Mouse (Mus musculus): ENCODE results near the gene Snx15. TPM values are rescaled to one million over a fixed set of nuclear protein-coding genes. Genes with fewer than 3 reads are reported as not detected.
A peak's percentile ranks its signal among the peaks of the same experiment; 100 is the strongest.

Gene Snx15
- total and polyA plus RNA-seq, 3 experiments: 13.2 to 70.1 (median 21.4) TPM

GRCm38 (mm10) chr19:6156372-6156771 lies 28.3 kb upstream of the Snx15 start:
- DNase-seq (ENCODE audit: low spot score): no peak
- no peaks in the 10 kb centered on the region for H3K36me3 ChIP-seq (replicated peaks)
- ATAC-seq (ENCODE audit: extremely low read depth, insufficient number of reproducible peaks, low FRiP score, poor library complexity, severe bottlenecking): no peak
- H3K4me3 ChIP-seq (ENCODE audit: low read depth, low read length): no peak overlapping the region
- peaks cover 51% of the 10 kb centered on the region for H3K27me3 ChIP-seq (ENCODE audit: insufficient read depth, low read length)
- peaks cover 5% of the 10 kb centered on the region for H3K4me1 ChIP-seq (ENCODE audit: insufficient read depth, low read depth, low read length)
- no peaks in the 10 kb centered on the region for H3K9me3 ChIP-seq (replicated peaks)
- TF ChIP-seq CTCF (IDR thresholded peaks at IDR 0.05; ENCODE audit: low read depth, low read length) (no peak), POLR2AphosphoS5 (IDR thresholded peaks at IDR 0.05; ENCODE audit: insufficient replicate concordance, low read depth, low read length) (no peak), GATA2 (IDR thresholded peaks at IDR 0.05; ENCODE audit: borderline replicate concordance, low read depth, low read length) (no peak), GATA1 (IDR thresholded peaks at IDR 0.05; ENCODE audit: borderline replicate concordance, low read length) (no peak), TAL1 (conservative IDR thresholded peaks at IDR 0.05; ENCODE audit: low read depth, low read length) (no peak)

- Histone ChIP-seq H3K36me3 (replicated peaks) (no peaks in the 10 kb centered on the region), H3K27me3 (ENCODE audit: insufficient read depth, low read length) (peaks cover 53% of the 10 kb centered on the region), H3K4me1 (ENCODE audit: insufficient read depth, low read depth, low read length) (peaks cover 5% of the 10 kb centered on the region), H3K4me3 (ENCODE audit: low read depth, low read length) (no peak overlapping the region), H3K9me3 (replicated peaks) (no peaks in the 10 kb centered on the region)
- TF ChIP-seq POLR2AphosphoS5 (IDR thresholded peaks at IDR 0.05; ENCODE audit: insufficient replicate concordance, low read depth, low read length) (no peak), CTCF (IDR thresholded peaks at IDR 0.05; ENCODE audit: low read depth, low read length) (no peak), GATA2 (IDR thresholded peaks at IDR 0.05; ENCODE audit: borderline replicate concordance, low read depth, low read length) (no peak), TAL1 (conservative IDR thresholded peaks at IDR 0.05; ENCODE audit: low read depth, low read length) (no peak), GATA1 (IDR thresholded peaks at IDR 0.05; ENCODE audit: borderline replicate concordance, low read length) (no peak)
- DNase-seq (ENCODE audit: low spot score): no peak
- no peak for ATAC-seq (ENCODE audit: extremely low read depth, insufficient number of reproducible peaks, low FRiP score, poor library complexity, severe bottlenecking)
Measured at GRCm38 (mm10) chr19:6155174-6155573, 27.1 kb upstream of the Snx15 start.

GRCm38 (mm10) chr19:6144842-6145241 lies 16.7 kb upstream of the Snx15 start:
- no peaks in the 10 kb centered on the region for H3K9me3 ChIP-seq (replicated peaks)

GRCm38 (mm10) chr19:6141394-6141749 lies 13.3 kb upstream of the Snx15 start, which contains the start of gene Arl2:
Gene Arl2 (minus strand): TSS chr19:6141548.
- ATAC-seq (ENCODE audit: extremely low read depth, insufficient number of reproducible peaks, low FRiP score, poor library complexity, severe bottlenecking) (peak; percentile 68), DNase-seq (ENCODE audit: low spot score) (peak; percentile 71)
- TF ChIP-seq CTCF (IDR thresholded peaks at IDR 0.05; ENCODE audit: low read depth, low read length) (peak; percentile 37; the same call in 1 of the 2 replicates), TAL1 (conservative IDR thresholded peaks at IDR 0.05; ENCODE audit: low read depth, low read length) (no peak), POLR2AphosphoS5 (IDR thresholded peaks at IDR 0.05; ENCODE audit: insufficient replicate concordance, low read depth, low read length) (no peak), GATA1 (IDR thresholded peaks at IDR 0.05; ENCODE audit: borderline replicate concordance, low read length) (no peak), GATA2 (IDR thresholded peaks at IDR 0.05; ENCODE audit: borderline replicate concordance, low read depth, low read length) (no peak)
- Histone ChIP-seq H3K9me3 (replicated peaks) (no peaks in the 10 kb centered on the region), H3K4me3 (ENCODE audit: low read depth, low read length) (peak within 1 kb of the TSS; percentile 93), H3K27me3 (ENCODE audit: insufficient read depth, low read length) (peaks cover 17% of the 10 kb centered on the region), H3K4me1 (ENCODE audit: insufficient read depth, low read depth, low read length) (peaks cover 34% of the 10 kb centered on the region), H3K36me3 (replicated peaks) (peaks cover 33% of the 10 kb centered on the region)

More at GRCm38 (mm10) chr19:6144842-6145241, 16.7 kb upstream of the Snx15 start:
- peaks cover 40% of the 10 kb centered on the region for H3K27me3 ChIP-seq (ENCODE audit: insufficient read depth, low read length)
- peaks cover under 1% of the 10 kb centered on the region for H3K36me3 ChIP-seq (replicated peaks)
- DNase-seq (ENCODE audit: low spot score) (no peak), ATAC-seq (ENCODE audit: extremely low read depth, insufficient number of reproducible peaks, low FRiP score, poor library complexity, severe bottlenecking) (no peak)
- H3K4me1 ChIP-seq (ENCODE audit: insufficient read depth, low read depth, low read length): peaks cover 13% of the 10 kb centered on the region
- TF ChIP-seq CTCF (IDR thresholded peaks at IDR 0.05; ENCODE audit: low read depth, low read length) (no peak), GATA1 (IDR thresholded peaks at IDR 0.05; ENCODE audit: borderline replicate concordance, low read length) (no peak), POLR2AphosphoS5 (IDR thresholded peaks at IDR 0.05; ENCODE audit: insufficient replicate concordance, low read depth, low read length) (no peak), TAL1 (conservative IDR thresholded peaks at IDR 0.05; ENCODE audit: low read depth, low read length) (no peak), GATA2 (IDR thresholded peaks at IDR 0.05; ENCODE audit: borderline replicate concordance, low read depth, low read length) (no peak)
- no peak overlapping the region for H3K4me3 ChIP-seq (ENCODE audit: low read depth, low read length)

GRCm38 (mm10) chr19:6140678-6141393 lies 12.7 kb upstream of the Snx15 start, which contains the start of gene Batf2:
Gene Batf2 (plus strand): TSS chr19:6140983.
- ATAC-seq (ENCODE audit: extremely low read depth, insufficient number of reproducible peaks, low FRiP score, poor library complexity, severe bottlenecking) (peak; percentile 61), DNase-seq (ENCODE audit: low spot score) (peak; percentile 98)
- TF ChIP-seq CTCF (IDR thresholded peaks at IDR 0.05; ENCODE audit: low read depth, low read length) (0 out of 2 replicates have a peak, but pooled peaks have one; percentile 44), POLR2AphosphoS5 (IDR thresholded peaks at IDR 0.05; ENCODE audit: insufficient replicate concordance, low read depth, low read length) (no peak), TAL1 (conservative IDR thresholded peaks at IDR 0.05; ENCODE audit: low read depth, low read length) (no peak), GATA1 (IDR thresholded peaks at IDR 0.05; ENCODE audit: borderline replicate concordance, low read length) (no peak)
- Histone ChIP-seq H3K4me3 (ENCODE audit: low read depth, low read length) (peak within 1 kb of the TSS; percentile 93), H3K9me3 (replicated peaks) (no peaks in the 10 kb centered on the region), H3K27me3 (ENCODE audit: insufficient read depth, low read length) (peaks cover 12% of the 10 kb centered on the region), H3K36me3 (replicated peaks) (peaks cover 38% of the 10 kb centered on the region), H3K4me1 (ENCODE audit: insufficient read depth, low read depth, low read length) (peaks cover 34% of the 10 kb centered on the region)

GRCm38 (mm10) chr19:6140374-6140677 lies 12.2 kb upstream of the Snx15 start:
- Histone ChIP-seq H3K27me3 (ENCODE audit: insufficient read depth, low read length) (peaks cover 9% of the 10 kb centered on the region), H3K4me3 (ENCODE audit: low read depth, low read length) (peak overlapping the region; percentile 93), H3K9me3 (replicated peaks) (no peaks in the 10 kb centered on the region), H3K36me3 (replicated peaks) (peaks cover 44% of the 10 kb centered on the region), H3K4me1 (ENCODE audit: insufficient read depth, low read depth, low read length) (peaks cover 34% of the 10 kb centered on the region)
- TF ChIP-seq GATA2 (IDR thresholded peaks at IDR 0.05; ENCODE audit: borderline replicate concordance, low read depth, low read length) (no peak), GATA1 (IDR thresholded peaks at IDR 0.05; ENCODE audit: borderline replicate concordance, low read length) (no peak), POLR2AphosphoS5 (IDR thresholded peaks at IDR 0.05; ENCODE audit: insufficient replicate concordance, low read depth, low read length) (no peak), CTCF (IDR thresholded peaks at IDR 0.05; ENCODE audit: low read depth, low read length) (no peak), TAL1 (conservative IDR thresholded peaks at IDR 0.05; ENCODE audit: low read depth, low read length) (no peak)
- no peak for DNase-seq (ENCODE audit: low spot score)
- ATAC-seq (ENCODE audit: extremely low read depth, insufficient number of reproducible peaks, low FRiP score, poor library complexity, severe bottlenecking): no peak
